Mouse (Mus musculus) thymus, postnatal 25 days (tissue): Measurements from ENCODE around the gene Hist1h3i.
"Not testable (repeated sequence)": the region's sequence is repeated elsewhere in the genome, so short reads cannot be mapped to it uniquely, and the experiment has no call there.

ENCODE experiments used
- DNase-seq: peaks from one replicate; pipeline ENCODE4 v3.0.0; 2022

Gene Hist1h3i

DNA sequence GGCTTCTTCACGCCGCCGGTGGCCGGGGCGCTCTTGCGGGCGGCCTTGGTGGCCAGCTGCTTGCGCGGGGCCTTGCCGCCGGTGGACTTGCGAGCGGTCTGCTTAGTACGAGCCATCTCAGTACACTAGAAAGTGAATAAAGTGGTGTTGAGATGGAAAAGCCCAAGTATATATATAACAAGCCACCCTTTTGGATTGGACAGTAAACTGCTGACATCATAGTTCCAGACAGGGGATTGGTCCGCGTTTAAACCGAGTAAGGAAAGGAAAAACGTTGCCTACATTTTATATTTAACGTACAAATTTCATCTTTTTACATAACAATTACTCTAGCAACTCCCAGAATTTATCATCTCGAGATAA is at the start of gene Hist1h3i:
Gene Hist1h3i (minus strand): TSS at position 116 of the 363 bp plus-strand sequence.
- peak; percentile 70 for DNase-seq

DNA sequence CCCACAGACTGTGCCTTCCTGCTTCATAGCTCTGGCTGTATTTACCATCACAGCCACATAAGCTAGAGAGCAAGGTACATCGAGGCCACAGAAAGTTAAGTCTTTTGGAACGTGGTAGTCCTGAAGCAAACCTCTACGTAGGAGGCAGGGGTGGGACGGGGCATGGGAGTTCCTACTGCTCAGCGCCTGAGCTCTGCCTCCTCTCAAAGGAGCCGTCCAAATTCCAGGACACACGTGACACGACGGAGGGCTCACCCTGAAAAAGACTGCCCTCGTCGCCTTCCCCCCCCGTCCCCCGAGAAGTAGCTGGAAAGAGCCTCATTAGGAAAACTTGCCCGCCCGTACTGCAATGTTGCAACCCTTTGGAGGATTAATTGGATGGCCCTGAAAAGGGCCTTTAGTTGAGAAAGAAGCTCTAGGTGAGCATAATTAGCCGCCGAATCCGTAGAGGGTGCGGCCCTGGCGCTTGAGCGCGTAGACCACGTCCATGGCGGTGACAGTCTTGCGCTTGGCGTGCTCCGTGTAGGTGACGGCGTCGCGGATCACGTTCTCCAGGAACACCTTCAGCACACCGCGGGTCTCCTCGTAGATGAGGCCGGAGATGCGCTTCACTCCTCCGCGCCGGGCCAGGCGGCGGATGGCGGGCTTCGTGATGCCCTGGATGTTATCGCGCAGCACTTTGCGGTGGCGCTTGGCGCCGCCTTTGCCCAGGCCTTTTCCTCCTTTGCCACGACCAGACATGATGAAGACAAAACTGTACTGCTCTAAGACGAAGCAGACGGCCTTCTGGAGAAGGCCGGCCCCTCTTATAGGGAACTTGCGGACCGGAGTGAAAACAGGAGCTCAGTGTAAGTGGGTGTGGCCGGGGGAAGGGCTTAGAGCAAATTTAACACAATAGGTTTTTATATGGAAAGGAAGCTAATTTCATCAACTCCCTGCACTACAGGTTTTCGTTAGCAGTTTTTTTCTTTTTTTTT is 48.5 kb upstream of the Hist1h3i start, which contains the start of gene Hist1h4n:
Gene Hist1h4n (minus strand): TSS at position 779 of the 977 bp plus-strand sequence.
- DNase-seq: peak; percentile 57

DNA sequence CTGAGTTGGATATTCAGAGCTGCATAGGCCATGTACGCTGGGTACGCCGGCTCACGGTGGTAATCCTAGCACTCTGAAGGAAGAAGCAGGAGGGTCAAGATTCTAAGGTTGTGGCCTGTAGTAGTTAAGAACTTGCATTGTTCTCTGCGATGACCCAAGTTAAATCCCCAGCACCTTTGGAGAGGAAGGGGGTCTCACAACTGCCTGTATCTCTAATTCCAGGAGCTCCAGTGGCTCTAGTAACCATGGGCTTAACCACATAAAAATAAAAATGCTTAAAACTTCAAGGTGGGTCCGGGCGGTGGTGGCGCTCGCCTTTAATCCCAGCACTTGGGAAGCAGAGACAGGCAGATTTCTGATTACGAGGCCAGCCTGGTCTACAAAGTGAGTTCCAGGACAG is 47.2 kb upstream of the Hist1h3i start:
- no peak for DNase-seq

GRCm38 (mm10) chr13:21828511-21828910 is 45.3 kb upstream of the Hist1h3i start:
- no peak for DNase-seq

GRCm38 (mm10) chr13:21820082-21820890 is 37.1 kb upstream of the Hist1h3i start:
- DNase-seq: not testable (repeated sequence)

GRCm38 (mm10) chr13:21812092-21812491 is 28.9 kb upstream of the Hist1h3i start:
- not testable (repeated sequence) for DNase-seq

- DNase-seq: peak; percentile 71
These were observed 28.4 kb upstream of the Hist1h3i start, which contains the start of gene Hist1h4m for GRCm38 (mm10) chr13:21811539-21811938. Gene Hist1h4m (plus strand): TSS chr13:21811746.

- DNase-seq: not testable (repeated sequence)
These were observed 27.9 kb upstream of the Hist1h3i start for GRCm38 (mm10) chr13:21811074-21811473.

GRCm38 (mm10) chr13:21810073-21810472 is 26.9 kb upstream of the Hist1h3i start, which contains the start of the genes Hist1h2bq and Hist1h2ao:
Gene Hist1h2bq (minus strand): TSS chr13:21810197.
Gene Hist1h2ao (plus strand): TSS chr13:21810465.
- DNase-seq: not testable (repeated sequence)

GRCm38 (mm10) chr13:21803058-21803457 is 19.9 kb upstream of the Hist1h3i start:
- DNase-seq: not testable (repeated sequence)

DNA sequence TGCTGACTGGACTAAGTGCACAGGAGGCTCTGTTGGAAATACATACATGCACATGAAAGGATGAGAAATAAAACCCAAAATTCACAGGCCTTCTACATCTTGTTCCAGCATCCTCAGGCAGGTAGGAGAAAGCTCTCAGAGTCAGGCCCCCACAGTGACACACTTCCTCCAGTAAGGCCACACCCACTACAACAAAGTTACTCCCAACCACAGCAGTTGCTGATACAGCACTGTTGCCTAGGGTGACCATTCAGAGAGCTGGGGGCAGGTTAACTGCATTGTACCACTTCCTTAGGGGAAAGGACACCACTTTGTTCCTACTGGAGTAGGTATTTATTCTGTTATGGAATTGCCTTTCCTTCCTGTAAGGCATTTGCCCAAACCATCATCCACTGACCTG is 14.0 kb upstream of the Hist1h3i start:
- DNase-seq: not testable (repeated sequence)

DNA sequence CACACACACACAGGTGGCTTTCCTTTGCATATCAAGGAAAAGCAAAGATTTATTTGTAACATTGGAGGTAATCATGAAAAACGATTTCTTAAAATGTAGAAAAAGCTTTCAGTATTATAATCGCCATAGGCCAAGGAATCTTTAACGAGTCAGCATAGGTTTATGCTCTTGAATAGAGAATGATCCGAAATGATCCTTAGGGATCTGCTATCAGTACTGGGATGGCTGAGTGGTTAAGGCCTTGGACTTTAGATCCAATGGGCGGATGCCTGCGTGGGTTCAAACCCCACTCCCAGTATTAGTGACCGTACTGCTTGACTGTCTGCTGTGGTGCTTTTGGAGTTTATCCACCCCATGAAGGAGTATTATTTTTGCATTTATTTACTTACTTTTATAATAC is 12.4 kb upstream of the Hist1h3i start:
- no peak for DNase-seq

DNA sequence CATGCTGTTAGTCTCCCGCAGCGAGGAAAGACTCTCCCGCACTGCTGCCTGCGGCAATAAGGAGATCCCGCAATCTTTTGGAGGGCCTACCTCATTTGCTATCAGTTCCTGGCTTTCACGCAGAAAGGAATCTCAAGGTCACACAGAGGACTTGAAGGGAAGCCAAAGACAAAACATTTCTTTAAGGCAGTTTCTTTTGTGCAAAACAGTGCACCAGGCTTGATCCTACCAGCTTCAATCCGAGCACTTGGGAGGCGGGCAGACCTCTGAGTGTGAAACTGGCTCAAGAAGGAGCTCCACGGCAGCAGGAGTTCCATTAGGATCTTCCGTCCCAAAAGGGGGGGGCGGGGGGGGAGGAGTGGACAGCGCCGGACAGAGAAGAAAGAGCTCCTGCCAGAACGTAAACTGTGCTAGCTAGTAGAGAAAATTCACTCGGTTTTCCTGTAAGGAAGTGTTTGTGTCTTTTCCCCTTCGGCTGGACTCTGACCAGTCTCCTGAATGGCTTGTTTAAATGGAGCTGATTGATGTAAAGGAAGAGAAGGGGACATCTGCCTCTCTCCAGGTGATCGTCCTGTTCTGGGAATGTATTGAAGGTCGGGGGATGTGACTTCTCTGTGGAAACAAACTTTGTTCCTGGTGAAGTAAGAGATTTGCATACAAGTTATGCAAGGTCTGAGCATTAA is 7.6 kb upstream of the Hist1h3i start:
- no peak for DNase-seq

- no peak for DNase-seq
These were observed 6.8 kb upstream of the Hist1h3i start for GRCm38 (mm10) chr13:21789925-21790324.

DNA sequence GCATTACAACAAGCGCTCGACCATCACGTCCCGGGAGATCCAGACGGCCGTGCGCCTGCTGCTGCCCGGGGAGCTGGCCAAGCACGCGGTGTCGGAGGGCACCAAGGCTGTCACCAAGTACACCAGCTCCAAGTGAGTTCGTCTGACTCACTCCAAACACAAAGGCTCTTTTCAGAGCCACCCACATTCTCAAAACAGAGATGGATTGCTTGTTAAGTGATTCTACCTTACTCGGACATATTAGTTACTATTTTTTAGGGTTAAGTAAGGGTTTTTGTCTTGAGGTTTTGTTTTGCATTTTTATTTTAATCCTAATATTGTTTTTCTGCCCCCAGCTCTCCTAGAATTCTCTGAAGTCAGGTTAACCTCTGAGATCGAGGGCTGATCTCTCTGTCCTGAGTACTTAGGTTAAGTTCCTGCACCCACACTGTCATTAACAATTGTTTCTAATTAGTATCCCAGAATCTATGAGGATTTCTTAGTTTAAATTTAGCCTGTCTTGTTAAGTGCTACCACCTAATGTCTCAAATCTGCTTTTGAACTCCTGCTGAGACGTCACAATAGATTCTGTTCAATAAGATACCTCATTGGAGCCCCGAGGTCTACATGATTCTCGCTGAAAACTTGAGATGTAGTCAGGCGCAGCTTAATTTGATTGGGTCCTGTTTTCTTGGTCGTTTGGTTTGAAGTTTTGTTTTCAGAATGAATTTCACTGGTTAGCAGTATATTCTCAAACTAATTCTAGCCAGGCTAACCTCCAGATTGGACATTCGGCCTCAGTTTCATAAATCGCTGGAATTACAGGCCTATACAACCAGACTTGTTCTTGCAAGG is 4.8 kb upstream of the Hist1h3i start:
- peak; percentile 6 for DNase-seq

- peak; percentile 87 for DNase-seq
These were observed 3.9 kb upstream of the Hist1h3i start, which contains the start of the genes Hist1h2an and Hist1h2bp for GRCm38 (mm10) chr13:21786899-21787629. Gene Hist1h2an (minus strand): TSS chr13:21787218. Gene Hist1h2bp (plus strand): TSS chr13:21787461.

GRCm38 (mm10) chr13:21786189-21786898 is 3.2 kb upstream of the Hist1h3i start:
- peak; percentile 16 for DNase-seq

GRCm38 (mm10) chr13:21784311-21784710 is 1.1 kb upstream of the Hist1h3i start:
- peak; percentile 9 for DNase-seq

DNA sequence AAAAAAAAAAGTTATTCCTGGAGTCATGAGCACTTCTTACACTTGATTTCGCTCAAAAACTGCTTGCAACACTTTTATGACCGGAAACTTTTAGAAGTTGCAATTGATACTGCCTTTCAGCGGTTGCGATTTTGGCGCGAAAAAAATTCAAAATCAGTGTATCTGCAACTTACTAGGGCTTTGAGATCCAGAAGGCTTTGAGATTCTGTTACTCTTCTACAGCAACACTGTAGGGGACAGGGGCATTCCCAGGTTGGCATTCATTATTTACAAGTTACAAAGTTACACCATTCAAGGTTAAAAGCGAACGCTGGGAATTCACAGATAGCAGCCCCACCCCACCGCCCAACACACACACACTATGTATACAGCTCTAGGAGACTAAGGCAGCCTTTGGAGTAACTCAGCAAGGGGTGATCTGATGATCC is 578 bp upstream of the Hist1h3i start:
- peak; percentile 52 for DNase-seq
